ENCODE assay signal across 8 mouse cellular contexts in genomic region chr12:29528031-29528771, GRCm38 (mm10). TPM values are rescaled to one million over a fixed set of nuclear protein-coding genes. Genes with fewer than 3 reads are reported as not detected.
DNase-seq lines count a peak whose midpoint lies in the region; ATAC-seq lines count a peak whose summit lies in the region.

TSS of gene Myt1l (plus strand) at chr12:29528384.

- no peaks in the 10 kb centered on the region for H3K9me3 ChIP-seq in embryonic facial prominence, embryonic 13.5 days
- no peaks in the 10 kb centered on the region for H3K9me3 ChIP-seq in midbrain, embryonic 16.5 days (replicated peaks; ENCODE audit: control insufficient read depth, low read length, poor library complexity, severe bottlenecking)

- peak; percentile 43 to 58 for DNase-seq in left cerebral cortex, adult 18-20 months (ENCODE audit: low spot score in 2 of 2)
- DNase-seq in left cerebral cortex, adult 11 months (ENCODE audit: low spot score): no peak
- peak; percentile 57 to 67 for DNase-seq in layer of hippocampus, adult 8-10 months (ENCODE audit: low spot score in 2 of 2)
- DNase-seq in lung, postnatal 36 days: no peak
- DNase-seq in yolk sac, embryonic 10.5 days (ENCODE audit: low spot score): no peak
- no peak for DNase-seq in gastrocnemius, postnatal 10 days

- H3K4me1 ChIP-seq in embryonic facial prominence, embryonic 13.5 days: peaks cover 8% of the 10 kb centered on the region
- H3K4me1 ChIP-seq in midbrain, embryonic 16.5 days (ENCODE audit: control insufficient read depth, insufficient read depth, low read length): peaks cover 14% of the 10 kb centered on the region

- peak within 1 kb of the TSS; percentile 31 for H3K4me3 ChIP-seq in embryonic facial prominence, embryonic 13.5 days
- peak within 1 kb of the TSS; percentile 59 for H3K4me3 ChIP-seq in midbrain, embryonic 16.5 days (ENCODE audit: low read depth, low read length)

- WGBS in embryonic facial prominence, embryonic 13.5 days: 20% methylated on average over 13 of the region's 13 CpGs
- WGBS in midbrain, embryonic 16.5 days: 6% methylated on average over 13 of the region's 13 CpGs

- no peak within 1 kb of the TSS for H3K27ac ChIP-seq in embryonic facial prominence, embryonic 13.5 days
- peak within 1 kb of the TSS; percentile 100 for H3K27ac ChIP-seq in midbrain, embryonic 16.5 days (ENCODE audit: low read length)

- peaks cover 46% of the 10 kb centered on the region for H3K27me3 ChIP-seq in embryonic facial prominence, embryonic 13.5 days
- no peaks in the 10 kb centered on the region for H3K27me3 ChIP-seq in midbrain, embryonic 16.5 days (ENCODE audit: control insufficient read depth, insufficient read depth, low read depth, low read length)

- no peak for ATAC-seq in embryonic facial prominence, embryonic 13.5 days (ENCODE audit: insufficient number of reproducible peaks, insufficient read depth, low FRiP score, low TSS enrichment, low read depth)
- peak; percentile 29; the same call in 1 of the 2 replicates for ATAC-seq in midbrain, embryonic 16.5 days

- no peak within 1 kb of the TSS for H3K9ac ChIP-seq in embryonic facial prominence, embryonic 13.5 days
- peak within 1 kb of the TSS; percentile 73 for H3K9ac ChIP-seq in midbrain, embryonic 16.5 days (ENCODE audit: low read depth, low read length)

- H3K36me3 ChIP-seq in embryonic facial prominence, embryonic 13.5 days: no peaks in the 10 kb centered on the region
- H3K36me3 ChIP-seq in midbrain, embryonic 16.5 days (ENCODE audit: control insufficient read depth, insufficient read depth, low read length): no peaks in the 10 kb centered on the region

- H3K4me2 ChIP-seq in embryonic facial prominence, embryonic 13.5 days: peak within 1 kb of the TSS; percentile 55
- H3K4me2 ChIP-seq in midbrain, embryonic 16.5 days (ENCODE audit: low read length): peak within 1 kb of the TSS; percentile 77

RNA-seq across cellular contexts. Expression of gene Myt1l, which starts in this region (rescaled TPM):
- 100 to 1,000 TPM; 201 to 213 TPM for total RNA-seq in left cerebral cortex, adult 18-20 months (2021)
- 4.3 and 9.8 TPM in 2 replicates for polyA plus RNA-seq in embryonic facial prominence, embryonic 13.5 days (2015; fragmentation: Nextera tagmentation; extraction: Ambion mirVana)
- total RNA-seq in layer of hippocampus, adult 8-10 months (2022): 100 to 1,000 TPM; 184 to 212 (median 200) TPM
- 274 and 304 TPM in 2 replicates for polyA plus RNA-seq in midbrain, embryonic 16.5 days (2015; fragmentation: Nextera tagmentation; extraction: Ambion mirVana)
- total RNA-seq in gastrocnemius, postnatal 10 days (2021): under 1 TPM; 0.50 to 0.68 TPM

Comparison
In these comparisons a context has a peak if more than half of its experiments do, and no peak if none do; other contexts are left out.
1. RNA of gene Myt1l (total RNA-seq): 201 to 213 TPM in left cerebral cortex, adult 18-20 months and 184 to 212 TPM in layer of hippocampus, adult 8-10 months; 0.50 to 0.68 TPM in gastrocnemius, postnatal 10 days; every median in the first group is over 100 times any median in the second.
2. RNA of gene Myt1l (polyA plus RNA-seq): 274 to 304 TPM in midbrain, embryonic 16.5 days; 4.3 to 9.8 TPM in embryonic facial prominence, embryonic 13.5 days; every median in the first group is over 10 times any median in the second.
3. DNase-seq: peak in left cerebral cortex, adult 18-20 months (2 of 2) and layer of hippocampus, adult 8-10 months (2 of 2); none in left cerebral cortex, adult 11 months (single experiment), lung, postnatal 36 days (single experiment), yolk sac, embryonic 10.5 days (single experiment) and gastrocnemius, postnatal 10 days (single experiment).